Comparison of ENCODE assay signal across 8 mouse cellular contexts in genomic region chrX:106219171-106220032, GRCm38 (mm10). TPM values are rescaled to one million over a fixed set of nuclear protein-coding genes. Genes with fewer than 3 reads are reported as not detected.
DNase-seq lines count a peak whose midpoint lies in the region; ATAC-seq and TF ChIP-seq lines count a peak whose summit lies in the region.

No protein-coding gene starts in this region.

- 0 out of 2 replicates have a peak overlapping the region, but pooled peaks have one; percentile 20 for H3K27ac ChIP-seq in MEL (ENCODE audit: control insufficient read depth, low read depth, low read length)
- peak overlapping the region; percentile 94 for H3K27ac ChIP-seq in forebrain, postnatal 0 days (ENCODE audit: low read depth, low read length)
- H3K27ac ChIP-seq in lung, embryonic 14.5 days (ENCODE audit: low read depth) = peak overlapping the region; percentile 72
- peak overlapping the region; percentile 85 for H3K27ac ChIP-seq in olfactory bulb, adult 2 months (ENCODE audit: insufficient read depth, low read depth, low read length)

- TF ChIP-seq CTCF in MEL (IDR thresholded peaks at IDR 0.05 in 2 of 3, conservative IDR thresholded peaks at IDR 0.05 in 1 of 3; ENCODE audit: control insufficient read depth in 1 of 3, insufficient read depth in 1 of 3, low read depth in 2 of 3, low read length in 3 of 3, poor library complexity in 1 of 3, severe bottlenecking in 1 of 3) = no peak
- peak; percentile 33 for TF ChIP-seq CTCF in forebrain, postnatal 0 days (IDR thresholded peaks at IDR 0.05; ENCODE audit: low read depth)
- TF ChIP-seq CTCF in lung, embryonic 14.5 days (IDR thresholded peaks at IDR 0.05; ENCODE audit: low read depth) = no peak
- TF ChIP-seq CTCF in olfactory bulb, adult 2 months (IDR thresholded peaks at IDR 0.05; ENCODE audit: insufficient read depth, low read depth, low read length) = no peak

- no peaks in the 10 kb centered on the region for H3K27me3 ChIP-seq in MEL (ENCODE audit: control insufficient read depth in 1 of 2, insufficient read depth in 2 of 2, low read length in 2 of 2)
- H3K27me3 ChIP-seq in forebrain, postnatal 0 days (ENCODE audit: insufficient read depth, low read length) = no peaks in the 10 kb centered on the region
- H3K27me3 ChIP-seq in lung, embryonic 14.5 days (ENCODE audit: insufficient read depth, low read length) = no peaks in the 10 kb centered on the region

- H3K4me1 ChIP-seq in MEL (ENCODE audit: control insufficient read depth in 1 of 2, insufficient read depth in 2 of 2, low read length in 2 of 2) = no peaks in the 10 kb centered on the region
- H3K4me1 ChIP-seq in forebrain, postnatal 0 days (ENCODE audit: insufficient read depth) = no peaks in the 10 kb centered on the region
- no peaks in the 10 kb centered on the region for H3K4me1 ChIP-seq in lung, embryonic 14.5 days (ENCODE audit: insufficient read depth)
- H3K4me1 ChIP-seq in olfactory bulb, adult 2 months (ENCODE audit: control insufficient read depth, insufficient read depth, low read length) = no peaks in the 10 kb centered on the region

- H3K9me3 ChIP-seq in MEL (replicated peaks; ENCODE audit: insufficient read depth, low read length) = no peaks in the 10 kb centered on the region
- H3K9me3 ChIP-seq in forebrain, postnatal 0 days (ENCODE audit: low read length) = no peaks in the 10 kb centered on the region
- peaks cover 4% of the 10 kb centered on the region; the same call in 1 of the 2 replicates for H3K9me3 ChIP-seq in lung, embryonic 14.5 days (ENCODE audit: low read depth, low read length)

- WGBS in forebrain, postnatal 0 days = 31% methylated on average over 53 of the region's 60 CpGs
- WGBS in lung, embryonic 14.5 days = 16% methylated on average over 58 of the region's 60 CpGs
- WGBS in olfactory bulb, adult 2 months = 17% methylated on average over 60 of the region's 60 CpGs

- no peak for TF ChIP-seq EP300 in MEL (IDR thresholded peaks at IDR 0.05; ENCODE audit: low read depth in 1 of 2, low read length in 2 of 2)

- DNase-seq in MEL (ENCODE audit: low read depth, low spot score) = peak; percentile 78
- peak; percentile 80 to 85 for DNase-seq in cerebellum, adult 18-20 months
- DNase-seq in forebrain, postnatal 0 days = peak; percentile 82
- DNase-seq in heart, postnatal 4 days = peak; percentile 66
- DNase-seq in layer of hippocampus, adult 8-10 months (ENCODE audit: low spot score in 2 of 2) = peak; percentile 56 to 70
- DNase-seq in lung, embryonic 14.5 days = peak; percentile 81
- DNase-seq in thymus, adult 18-20 months = peak; percentile 48 to 55

- TF ChIP-seq POLR2A in MEL (IDR thresholded peaks at IDR 0.05; ENCODE audit: control insufficient read depth in 1 of 2, insufficient read depth in 1 of 2, low read depth in 1 of 2, low read length in 2 of 2, poor library complexity in 1 of 2) = peak; percentile 53 to 59; a peak in 2 of 4 replicates
- peak; percentile 2; the same call in 1 of the 2 replicates for TF ChIP-seq POLR2A in olfactory bulb, adult 2 months (IDR thresholded peaks at IDR 0.05; ENCODE audit: insufficient read depth, low read depth, low read length)

- H3K79me2 ChIP-seq in MEL (ENCODE audit: control insufficient read depth, insufficient read depth, low read length, poor library complexity) = no peaks in the 10 kb centered on the region

- no peaks in the 10 kb centered on the region; a peak in 1 of 4 replicates for H3K36me3 ChIP-seq in MEL (ENCODE audit: control insufficient read depth in 1 of 2, insufficient read depth in 2 of 2, low read length in 2 of 2)
- H3K36me3 ChIP-seq in forebrain, postnatal 0 days (ENCODE audit: insufficient read depth) = no peaks in the 10 kb centered on the region
- no peaks in the 10 kb centered on the region for H3K36me3 ChIP-seq in lung, embryonic 14.5 days (ENCODE audit: insufficient read depth)

- peak overlapping the region; percentile 79 for H3K9ac ChIP-seq in MEL (ENCODE audit: control insufficient read depth, low read depth, low read length, poor library complexity, severe bottlenecking)
- H3K9ac ChIP-seq in forebrain, postnatal 0 days = peak overlapping the region; percentile 83
- H3K9ac ChIP-seq in lung, embryonic 14.5 days = peak overlapping the region; percentile 69

- no peak for TF ChIP-seq RAD21 in MEL (IDR thresholded peaks at IDR 0.05; ENCODE audit: low read depth, low read length)

- H3K4me2 ChIP-seq in forebrain, postnatal 0 days (ENCODE audit: low read depth) = peak overlapping the region; percentile 47
- H3K4me2 ChIP-seq in lung, embryonic 14.5 days = peak overlapping the region; percentile 57

- H3K4me3 ChIP-seq in MEL (ENCODE audit: control insufficient read depth in 1 of 2, insufficient read depth in 1 of 2, low read depth in 2 of 2, low read length in 2 of 2) = peak overlapping the region; percentile 58 to 83
- H3K4me3 ChIP-seq in forebrain, postnatal 0 days (ENCODE audit: low read depth, low read length) = peak overlapping the region; percentile 54
- H3K4me3 ChIP-seq in lung, embryonic 14.5 days (ENCODE audit: low read depth, low read length) = peak overlapping the region; percentile 52
- peak overlapping the region; percentile 96 for H3K4me3 ChIP-seq in olfactory bulb, adult 2 months (ENCODE audit: insufficient read depth, low read depth, low read length)

- ATAC-seq in forebrain, postnatal 0 days = peak; percentile 96
- peak; percentile 97 for ATAC-seq in lung, embryonic 14.5 days (ENCODE audit: insufficient read depth)

TF ChIP-seq in MEL, 35 proteins besides CTCF, POLR2A, EP300 and RAD21 (continues in another document):
- TF ChIP-seq UBTF (IDR thresholded peaks at IDR 0.05; ENCODE audit: borderline replicate concordance, insufficient read depth, low read depth, low read length) = no peak
- no peak for TF ChIP-seq E2F4 (IDR thresholded peaks at IDR 0.05; ENCODE audit: borderline replicate concordance, low read depth, low read length)
- TF ChIP-seq NELFE (IDR thresholded peaks at IDR 0.05; ENCODE audit: low read depth, low read length) = peak; percentile 38; the same call in 1 of the 2 replicates
- no peak for TF ChIP-seq ZC3H11A (IDR thresholded peaks at IDR 0.05; ENCODE audit: low read depth, low read length)
- no peak for TF ChIP-seq USF1 (IDR thresholded peaks at IDR 0.05; ENCODE audit: low read depth, low read length)
- TF ChIP-seq MYB (IDR thresholded peaks at IDR 0.05; ENCODE audit: low read depth, low read length) = no peak
- TF ChIP-seq POLR2AphosphoS5 (IDR thresholded peaks at IDR 0.05; ENCODE audit: borderline replicate concordance, low read depth, low read length) = no peak
- no peak for TF ChIP-seq ZNF384 (IDR thresholded peaks at IDR 0.05; ENCODE audit: low read depth, low read length)
- no peak for TF ChIP-seq TAL1 (IDR thresholded peaks at IDR 0.05; ENCODE audit: low read length)
- TF ChIP-seq GATA1 (IDR thresholded peaks at IDR 0.05; ENCODE audit: low read depth, low read length) = no peak
- peak; percentile 75 for TF ChIP-seq SIN3A (IDR thresholded peaks at IDR 0.05; ENCODE audit: low read length)
- TF ChIP-seq ETS1 (IDR thresholded peaks at IDR 0.05; ENCODE audit: low read depth, low read length) = no peak
- no peak for TF ChIP-seq MAX (IDR thresholded peaks at IDR 0.05; ENCODE audit: low read length)
- TF ChIP-seq RCOR1 (IDR thresholded peaks at IDR 0.05; ENCODE audit: low read depth, low read length) = no peak
- no peak for TF ChIP-seq MAZ (IDR thresholded peaks at IDR 0.05; ENCODE audit: low read depth, low read length)
- TF ChIP-seq SMC3 (IDR thresholded peaks at IDR 0.05; ENCODE audit: low read depth, low read length) = no peak
- 0 out of 2 replicates have a peak, but pooled peaks have one; percentile 43 for TF ChIP-seq TCF12 (IDR thresholded peaks at IDR 0.05; ENCODE audit: low read depth, low read length)
- TF ChIP-seq MEF2A (IDR thresholded peaks at IDR 0.05; ENCODE audit: extremely low read depth, insufficient replicate concordance, low read depth, low read length, poor library complexity, severe bottlenecking) = no peak
- no peak for TF ChIP-seq MAFK (IDR thresholded peaks at IDR 0.05; ENCODE audit: borderline replicate concordance, low read depth, low read length)

RNA-seq across cellular contexts. Expression of gene Taf9b, which starts 1.6 kb away (rescaled TPM):
- total RNA-seq in MEL (2012; rRNA removed) = 1.7 and 2.5 TPM in 2 replicates
- 1 to 10 TPM in 1 of 2 experiments, not detected in 1; 1.9 TPM for polyA plus RNA-seq in MEL (2012; ENCODE audit: insufficient read depth in 1 of 2, insufficient read length in 2 of 2, low read depth in 1 of 2, low replicate concordance in 2 of 2, missing spikeins in 1 of 2)
- total RNA-seq in forebrain, postnatal 0 days (2014; rRNA removed) = 18.5 and 20.4 TPM in 2 replicates
- 21.4 and 21.8 TPM in 2 replicates for polyA plus RNA-seq in forebrain, postnatal 0 days (2015; fragmentation: Nextera tagmentation; extraction: Ambion mirVana)
- 10 to 100 TPM; 15.1 to 18.3 TPM for total RNA-seq in heart, postnatal 4 days (2021)
- 10 to 100 TPM; 24.1 to 29.2 (median 26.8) TPM for total RNA-seq in layer of hippocampus, adult 8-10 months (2022)
- 12.8 and 14.8 TPM in 2 replicates for polyA plus RNA-seq in lung, embryonic 14.5 days (2014; fragmentation: Nextera tagmentation; extraction: Ambion mirVana)
- not detected in 2 replicates for polyA plus RNA-seq in olfactory bulb, adult 2 months (2012; ENCODE audit: insufficient read depth, insufficient read length, low replicate concordance, missing spikeins)

RNA-seq across cellular contexts. Expression of gene Pgk1, which starts 32.5 kb away (rescaled TPM):
- 528 and 991 TPM in 2 replicates for total RNA-seq in MEL (2012; rRNA removed)
- polyA plus RNA-seq in MEL (2012; ENCODE audit: insufficient read depth in 1 of 2, insufficient read length in 2 of 2, low read depth in 1 of 2, low replicate concordance in 2 of 2, missing spikeins in 1 of 2) = 100 to 1,000 TPM; 285 to 890 TPM
- 245 and 251 TPM in 2 replicates for total RNA-seq in forebrain, postnatal 0 days (2014; rRNA removed)
- polyA plus RNA-seq in forebrain, postnatal 0 days (2015; fragmentation: Nextera tagmentation; extraction: Ambion mirVana) = 227 and 230 TPM in 2 replicates
- total RNA-seq in heart, postnatal 4 days (2021) = 100 to 1,000 TPM; 670 to 689 TPM
- 100 to 1,000 TPM; 431 to 479 (median 458) TPM for total RNA-seq in layer of hippocampus, adult 8-10 months (2022)
- 302 and 304 TPM in 2 replicates for polyA plus RNA-seq in lung, embryonic 14.5 days (2014; fragmentation: Nextera tagmentation; extraction: Ambion mirVana)
- polyA plus RNA-seq in olfactory bulb, adult 2 months (2012; ENCODE audit: insufficient read depth, insufficient read length, low replicate concordance, missing spikeins) = 254 TPM in 1 of 2 replicates, not detected in the other

RNA-seq across cellular contexts. Expression of gene Fnd3c2, which starts 35.8 kb away (rescaled TPM):
- not detected in 2 replicates for total RNA-seq in MEL (2012; rRNA removed)
- polyA plus RNA-seq in MEL (2012; ENCODE audit: insufficient read depth in 1 of 2, insufficient read length in 2 of 2, low read depth in 1 of 2, low replicate concordance in 2 of 2, missing spikeins in 1 of 2) = not detected
- not detected in 2 replicates for total RNA-seq in forebrain, postnatal 0 days (2014; rRNA removed)
- polyA plus RNA-seq in forebrain, postnatal 0 days (2015; fragmentation: Nextera tagmentation; extraction: Ambion mirVana) = not detected in 2 replicates
- not detected for total RNA-seq in heart, postnatal 4 days (2021)
- not detected for total RNA-seq in layer of hippocampus, adult 8-10 months (2022)
- polyA plus RNA-seq in lung, embryonic 14.5 days (2014; fragmentation: Nextera tagmentation; extraction: Ambion mirVana) = not detected in 2 replicates
- not detected in 2 replicates for polyA plus RNA-seq in olfactory bulb, adult 2 months (2012; ENCODE audit: insufficient read depth, insufficient read length, low replicate concordance, missing spikeins)

Comparison
In these comparisons a context has a peak if more than half of its experiments do, and no peak if none do; other contexts are left out.
1. Peak in every context shown above with its lines: DNase-seq, ATAC-seq, H3K4me3 ChIP-seq and H3K27ac ChIP-seq.
2. H3K27ac ChIP-seq: peak in every context shown above with its lines; median percentile 94 in forebrain, postnatal 0 days; 85 in olfactory bulb, adult 2 months; 72 in lung, embryonic 14.5 days; 20 in MEL.